Mouse (Mus musculus) urinary bladder, postnatal 0 days (tissue): ENCODE results near the gene Apol11b. TPM values are rescaled to one million over a fixed set of nuclear protein-coding genes. Genes with fewer than 3 reads are reported as not detected.

ENCODE experiments used
- polyA plus RNA-seq: library from polyadenylated mRNA; unstranded; fragments of >200 nt; fragmentation: Nextera tagmentation; extraction: Ambion mirVana; gene quantifications from 2 replicates; pipeline ENCODE4 v1.2.1, GENCODE M21; 2015

Apol11b gene
- not detected in 2 replicates for polyA plus RNA-seq

GRCm38 (mm10) chr15:77643176-77643575 lies at the start of gene Apol11b:
TSS of gene Apol11b (minus strand) at chr15:77643286.

GRCm38 (mm10) chr15:77598958-77599357 lies 44.1 kb downstream of the Apol11b start, which contains the start of gene Gm36245:
TSS of gene Gm36245 (plus strand) at chr15:77599258.

GRCm38 (mm10) chr15:77595961-77596360 lies 47.1 kb downstream of the Apol11b start, which contains the start of gene Apol10b:
TSS of gene Apol10b (minus strand) at chr15:77596125.

Other genes with a start within 250 kb of the Apol11b start
- 2.8 and 3.0 TPM in 2 replicates for gene Apol7a, start 244.2 kb downstream of the Apol11b start, polyA plus RNA-seq
- 0.74 and 0.85 TPM in 2 replicates for gene Apol9a, start 232.2 kb downstream of the Apol11b start, polyA plus RNA-seq
- 0.43 and 1.2 TPM in 2 replicates for gene Apol7b, start 195.8 kb downstream of the Apol11b start, polyA plus RNA-seq
- gene Apol10a, start 166.2 kb downstream of the Apol11b start, polyA plus RNA-seq = not detected in 2 replicates
- gene Apol11a, start 135.0 kb downstream of the Apol11b start, polyA plus RNA-seq = not detected in 2 replicates
- 0.07 TPM in 1 of 2 replicates, not detected in the other for gene Apol7c, start 110.0 kb downstream of the Apol11b start, polyA plus RNA-seq
- 0.42 TPM in 1 of 2 replicates, not detected in the other for gene 1700025B11Rik, start 81.4 kb downstream of the Apol11b start, polyA plus RNA-seq
- 3.9 and 4.2 TPM in 2 replicates for gene Apol10b, start 47.2 kb downstream of the Apol11b start, polyA plus RNA-seq
- not detected in 2 replicates for gene Gm36245, start 44.0 kb downstream of the Apol11b start, polyA plus RNA-seq
- 0.18 and 0.33 TPM in 2 replicates for gene Apol7e, start 55.6 kb upstream of the Apol11b start, polyA plus RNA-seq
- gene Apol9b, start 85.8 kb upstream of the Apol11b start, polyA plus RNA-seq = 0.79 and 1.4 TPM in 2 replicates
- 0.05 and 0.15 TPM in 2 replicates for gene Apol8, start 113.7 kb upstream of the Apol11b start, polyA plus RNA-seq
- gene Myh9, start 198.9 kb upstream of the Apol11b start, polyA plus RNA-seq = 53.6 and 63.8 TPM in 2 replicates